Mouse (Mus musculus): ENCODE measurements around the gene Plekhh1.

The Plekhh1 gene

DNA sequence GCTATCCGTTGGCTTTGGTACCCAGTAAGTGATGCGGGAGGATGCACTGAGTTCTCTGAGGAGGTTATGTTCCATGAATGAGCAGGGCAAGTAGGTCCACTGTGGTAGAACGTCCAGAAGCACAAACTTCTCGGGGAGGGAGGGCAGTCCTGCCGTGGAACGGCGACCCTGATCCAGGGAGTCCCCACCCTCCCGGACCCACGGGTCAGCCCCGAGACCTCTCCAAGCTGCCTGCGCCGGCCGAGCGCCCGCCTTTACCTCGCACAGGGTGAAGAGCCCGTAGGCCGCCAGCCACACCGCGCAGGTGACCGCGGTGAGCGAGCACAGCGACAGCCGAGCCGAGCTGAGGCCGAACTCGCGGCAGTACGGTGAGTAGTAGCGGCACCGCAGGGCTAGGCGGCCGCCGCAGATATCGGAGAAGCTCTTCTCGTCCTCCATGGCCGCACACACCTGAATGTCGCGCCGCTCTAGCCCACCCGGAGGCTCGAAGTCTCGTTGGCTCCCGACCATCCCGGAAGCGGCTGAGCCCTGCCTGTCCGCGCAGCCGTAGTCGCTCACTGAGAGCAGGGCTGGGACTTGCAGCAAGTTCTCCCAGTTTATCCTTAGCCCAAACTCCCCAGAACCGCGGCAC lies 60.3 kb downstream of the Plekhh1 start, which contains the start of gene Pigh:
Gene Pigh, minus strand, starts transcription at position 470 of the 631 bp plus-strand sequence.
- DNase-seq: peak; percentile 99

DNA sequence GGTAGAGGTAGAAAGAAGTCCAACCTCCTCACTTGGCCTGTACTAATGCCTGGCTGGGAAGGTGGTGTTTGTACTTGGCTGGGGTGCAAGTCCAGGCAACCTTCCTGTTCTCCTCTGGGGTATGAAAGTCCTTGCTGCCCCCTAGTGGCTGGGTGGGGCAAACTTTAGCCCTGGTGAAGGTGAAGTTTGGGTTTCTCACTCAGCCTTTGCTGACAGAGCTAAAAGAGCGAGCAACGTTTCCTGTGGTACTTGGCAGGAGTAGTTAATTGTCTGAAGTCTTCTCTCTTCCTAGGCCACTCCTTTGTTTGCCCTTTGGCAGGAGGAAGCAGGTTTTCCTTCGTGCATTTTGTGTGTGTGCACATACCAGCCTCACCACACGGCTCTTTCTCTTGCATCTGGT lies 63.6 kb downstream of the Plekhh1 start:
- DNase-seq: peak; percentile 92

DNA sequence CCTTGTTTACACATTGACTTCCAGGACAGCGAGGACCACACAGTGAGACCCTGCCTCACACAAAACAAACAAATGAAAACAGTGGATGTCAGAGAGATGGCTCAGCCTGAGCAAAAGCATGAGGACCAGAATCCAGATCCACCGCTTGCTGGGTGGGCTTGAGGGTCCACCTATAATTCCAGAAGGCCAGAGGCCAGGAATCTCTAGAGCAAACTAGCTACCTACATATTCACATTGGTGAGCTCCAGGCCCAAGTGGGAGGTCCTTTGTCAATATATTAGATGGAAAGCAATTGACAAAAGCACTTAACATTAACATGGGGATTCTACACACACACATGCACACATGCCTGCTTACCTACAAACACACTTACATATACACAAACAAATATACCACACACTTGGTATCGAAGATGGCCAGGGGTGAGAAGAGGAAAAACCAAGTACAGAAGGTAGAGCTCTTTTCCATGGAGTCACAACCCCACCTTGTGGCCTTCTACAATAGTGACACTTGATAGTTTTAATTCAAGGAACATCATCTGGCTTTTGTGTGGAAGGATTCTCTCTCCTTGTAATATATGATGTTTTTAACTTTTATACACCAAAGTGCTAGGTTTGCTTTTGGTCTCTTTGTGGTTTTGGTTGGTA lies 68.3 kb downstream of the Plekhh1 start:
- DNase-seq: peak; percentile 60

DNA sequence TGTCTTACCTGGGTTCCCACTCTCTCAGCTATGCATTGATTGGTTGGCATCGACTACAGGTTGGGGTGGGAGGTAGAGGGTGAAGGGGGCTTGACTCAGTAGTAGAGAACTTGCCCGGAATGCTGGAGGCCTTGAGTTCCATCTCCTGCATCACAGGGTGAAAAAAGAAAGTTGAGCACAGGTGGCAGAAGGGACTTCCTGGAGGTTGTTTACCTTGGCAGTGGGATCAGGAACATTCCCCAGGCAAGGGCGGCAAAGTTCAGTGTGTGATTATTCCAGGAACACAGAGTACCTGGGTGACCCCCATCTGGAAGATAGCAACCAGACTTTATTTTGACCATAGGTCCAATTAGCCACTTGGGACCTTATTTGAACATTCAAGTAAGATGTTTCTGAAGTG lies 74.8 kb downstream of the Plekhh1 start:
- peak; percentile 28 for DNase-seq

DNA sequence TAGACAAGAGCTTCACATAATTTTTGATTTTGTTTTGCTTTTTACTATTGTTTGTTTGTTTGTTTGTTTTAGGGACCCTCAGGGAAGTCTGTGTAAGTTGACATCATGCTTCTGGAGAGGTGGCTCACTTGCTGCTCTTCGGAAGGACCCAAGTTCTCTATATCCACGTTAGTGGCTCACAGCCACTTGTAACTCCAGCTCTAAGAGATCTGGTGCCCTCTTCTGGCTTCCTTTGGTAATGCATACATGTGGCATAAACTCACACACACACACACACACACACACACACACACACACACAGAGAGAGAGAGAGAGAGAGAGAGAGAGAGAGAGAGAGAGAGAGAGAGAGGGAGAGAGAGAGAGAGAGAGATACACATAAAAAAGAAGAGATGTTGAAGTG lies 75.6 kb downstream of the Plekhh1 start:
- peak; percentile 55 for DNase-seq

DNA sequence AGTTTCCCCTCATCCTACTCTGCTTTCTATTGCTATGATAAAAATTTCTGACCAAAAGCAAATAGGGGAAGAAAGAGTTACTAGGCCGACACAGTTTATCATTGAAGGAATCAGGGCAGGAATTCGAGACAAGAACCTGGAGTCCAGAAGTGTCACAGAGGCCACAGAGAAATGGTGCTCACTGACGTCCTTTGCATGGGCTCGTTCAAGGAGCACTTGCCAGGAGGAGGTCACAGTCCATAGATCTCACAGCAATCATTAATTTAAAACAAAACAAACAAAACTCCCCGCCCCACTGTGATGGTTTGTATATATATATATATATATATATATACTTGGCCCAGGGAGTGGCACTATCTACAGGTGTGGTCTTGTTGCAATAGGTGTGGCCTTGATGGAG lies 76.3 kb downstream of the Plekhh1 start:
- no peak for DNase-seq

DNA sequence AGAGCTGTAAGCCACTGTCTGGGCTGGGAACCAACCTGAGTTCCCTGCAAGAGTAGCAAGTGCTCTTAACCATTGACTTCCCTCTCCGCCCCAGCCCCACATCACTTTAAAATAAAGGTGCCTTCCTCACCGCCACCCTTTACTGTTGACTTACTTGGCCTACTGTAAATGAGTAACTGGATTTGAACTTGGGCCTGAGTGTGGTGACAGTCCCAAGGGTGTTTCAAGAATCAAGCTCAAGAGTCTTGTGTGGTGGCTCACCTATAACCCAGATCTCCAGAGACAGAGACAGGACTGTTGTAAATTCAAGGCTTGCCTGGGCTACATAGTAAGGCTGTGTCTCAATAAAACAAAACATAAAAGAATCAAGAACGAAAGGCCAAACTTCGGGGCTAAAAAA lies 90.0 kb downstream of the Plekhh1 start:
- peak; percentile 40 for DNase-seq

DNA sequence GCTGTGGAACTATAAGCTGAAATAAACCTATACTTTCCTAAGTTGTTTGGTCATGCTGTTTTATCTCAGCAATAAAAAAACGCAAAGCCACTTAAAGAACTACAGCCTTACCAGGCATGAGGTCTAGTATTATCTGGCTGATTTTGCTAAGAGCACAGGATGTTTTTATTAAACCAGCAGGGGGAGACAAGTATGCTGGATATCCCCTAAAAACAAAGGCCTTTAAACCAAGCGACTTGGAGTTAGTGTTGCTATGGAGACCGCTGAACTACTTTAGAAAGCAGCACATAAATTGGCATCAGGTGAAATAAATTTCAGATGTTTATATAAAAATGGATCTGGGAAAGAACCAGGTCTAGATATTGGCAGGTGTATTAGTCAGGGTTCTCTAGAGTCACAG lies 93.9 kb downstream of the Plekhh1 start:
- DNase-seq: peak; percentile 24

DNA sequence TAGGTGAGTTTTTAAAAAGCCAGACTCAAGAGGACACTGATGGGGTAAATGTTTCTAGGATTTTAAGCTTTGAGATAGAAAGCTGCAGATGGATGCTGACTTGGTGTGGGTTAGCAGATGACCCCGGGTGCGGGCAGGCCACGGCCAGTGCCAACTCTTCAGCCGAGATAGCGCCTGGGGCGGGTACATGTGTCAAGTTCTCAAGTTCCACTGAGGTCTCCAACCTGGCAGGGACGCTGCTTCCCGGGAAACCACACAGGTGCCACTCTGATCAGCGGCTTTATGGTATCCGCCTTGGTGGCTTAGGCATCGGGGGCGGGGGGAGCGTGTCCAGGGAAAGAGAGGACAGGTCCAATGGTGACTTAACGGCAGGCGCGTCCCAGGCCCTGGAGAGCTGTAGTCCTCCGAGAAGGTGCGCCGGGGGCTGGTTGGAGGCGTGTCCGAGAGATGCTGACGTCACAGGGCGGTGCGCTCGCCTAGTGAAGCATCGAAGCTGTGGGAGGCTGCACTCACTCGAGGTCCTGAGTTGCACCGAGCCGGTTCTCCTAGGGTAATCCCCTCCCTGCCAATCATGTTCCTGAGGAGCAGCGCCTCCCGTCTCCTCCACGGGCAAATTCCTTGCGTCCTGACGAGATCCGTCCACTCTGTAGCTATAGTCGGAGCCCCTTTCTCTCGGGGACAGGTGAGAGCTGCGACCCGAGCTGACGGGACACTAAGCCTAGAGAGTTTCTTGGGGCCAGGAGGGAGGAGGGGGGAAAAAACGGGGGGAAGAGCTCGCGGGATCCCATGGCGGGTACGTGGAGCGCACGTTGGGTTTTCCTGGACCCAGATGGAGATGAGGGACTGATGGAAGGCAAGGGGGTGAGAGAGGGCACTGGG lies 101.6 kb downstream of the Plekhh1 start, which contains the start of gene Arg2:
Gene Arg2, plus strand, starts transcription at position 479 of the 879 bp plus-strand sequence.
- DNase-seq: peak; percentile 90
